Mouse (Mus musculus): Measurements from ENCODE around the gene Nap1l1. TPM values are rescaled to one million over a fixed set of nuclear protein-coding genes. Genes with fewer than 3 reads are reported as not detected.
"Not testable (repeated sequence)": the region's sequence is repeated elsewhere in the genome, so short reads cannot be mapped to it uniquely, and the experiment has no call there.

The Nap1l1 gene
- total and polyA plus RNA-seq, 2 experiments = 3.7 to 27.8 TPM

- Histone ChIP-seq H3K79me2 (ENCODE audit: control insufficient read depth, insufficient read depth, low read length) (no peaks in the 10 kb centered on the region), H3K27me3 (ENCODE audit: control insufficient read depth, insufficient read depth, low read length) (no peaks in the 10 kb centered on the region), H3K4me1 (ENCODE audit: control insufficient read depth, insufficient read depth, low read length) (no peaks in the 10 kb centered on the region), H3K27ac (replicated peaks; ENCODE audit: insufficient read depth, low read depth, low read length) (no peak overlapping the region), H3K9ac (ENCODE audit: low read depth, low read length) (no peak overlapping the region), H3K4me3 (ENCODE audit: insufficient read depth, low read depth, low read length) (no peak overlapping the region), H3K36me3 (ENCODE audit: control insufficient read depth, insufficient read depth, low read length) (no peaks in the 10 kb centered on the region)
- 57% methylated on average over 9 of the region's 9 CpGs for WGBS
- TF ChIP-seq POLR2A (IDR thresholded peaks at IDR 0.05; ENCODE audit: extremely low read depth, insufficient read depth, low read length) (no peak), CTCF (IDR thresholded peaks at IDR 0.05; ENCODE audit: low read depth, low read length) (no peak)
- no peak for DNase-seq (ENCODE audit: extremely low read depth, low read depth, low spot score)
These were observed 26.9 kb upstream of the Nap1l1 start for GRCm38 (mm10) chr10:111445939-111446671.

DNA sequence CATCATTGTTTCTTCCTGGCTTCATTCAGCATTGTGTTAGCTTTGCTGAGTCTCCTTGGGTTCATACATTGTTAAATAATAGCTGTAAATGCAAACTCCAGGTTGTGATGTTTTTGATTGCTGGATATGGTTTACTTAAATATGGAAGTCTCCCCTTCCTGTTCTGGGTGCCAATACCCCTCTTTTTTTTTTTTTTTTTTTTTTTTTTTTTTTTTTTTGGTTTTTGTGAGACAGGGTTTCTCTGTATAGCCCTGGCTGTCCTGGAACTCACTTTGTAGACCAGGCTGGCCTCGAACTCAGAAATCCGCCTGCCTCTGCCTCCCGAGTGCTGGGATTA is 26.4 kb upstream of the Nap1l1 start:
- not testable (repeated sequence) for H3K79me2 ChIP-seq (ENCODE audit: control insufficient read depth, insufficient read depth, low read length); H3K9ac ChIP-seq (ENCODE audit: low read depth, low read length); H3K4me3 ChIP-seq (ENCODE audit: insufficient read depth, low read depth, low read length); H3K4me1 ChIP-seq (ENCODE audit: control insufficient read depth, insufficient read depth, low read length); H3K36me3 ChIP-seq (ENCODE audit: control insufficient read depth, insufficient read depth, low read length); DNase-seq (ENCODE audit: extremely low read depth, low read depth, low spot score); H3K27me3 ChIP-seq (ENCODE audit: control insufficient read depth, insufficient read depth, low read length); H3K27ac ChIP-seq (replicated peaks; ENCODE audit: insufficient read depth, low read depth, low read length)
- WGBS = 97% methylated on average over 3 of the region's 3 CpGs

DNA sequence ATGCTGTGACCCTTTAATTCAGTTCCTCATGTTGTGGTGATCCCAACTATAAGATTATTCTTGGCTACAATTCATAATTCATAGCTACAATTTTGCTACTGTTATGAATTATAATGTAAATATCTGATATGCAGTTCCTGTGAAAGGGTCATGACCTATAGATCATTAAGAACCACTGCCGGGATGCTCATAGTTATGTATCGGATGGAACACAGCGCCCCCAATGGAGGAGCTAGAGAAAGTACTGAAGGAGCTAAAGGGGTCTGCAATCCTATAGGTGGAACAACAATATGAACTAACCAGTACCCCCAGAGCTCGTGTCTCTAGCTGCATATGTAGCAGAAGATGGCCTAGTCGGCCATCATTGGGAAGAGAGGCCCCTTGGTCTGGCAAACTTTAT is 23.4 kb upstream of the Nap1l1 start:
- not testable (repeated sequence) for H3K36me3 ChIP-seq (ENCODE audit: control insufficient read depth, insufficient read depth, low read length); DNase-seq (ENCODE audit: extremely low read depth, low read depth, low spot score)
- WGBS = 69% methylated on average over 5 of the region's 5 CpGs

GRCm38 (mm10) chr10:111451683-111452322 is 21.2 kb upstream of the Nap1l1 start:
- Histone ChIP-seq H3K27ac (replicated peaks; ENCODE audit: insufficient read depth, low read depth, low read length) (no peak overlapping the region), H3K4me1 (ENCODE audit: control insufficient read depth, insufficient read depth, low read length) (no peaks in the 10 kb centered on the region), H3K9ac (ENCODE audit: low read depth, low read length) (no peak overlapping the region), H3K79me2 (ENCODE audit: control insufficient read depth, insufficient read depth, low read length) (no peaks in the 10 kb centered on the region), H3K36me3 (ENCODE audit: control insufficient read depth, insufficient read depth, low read length) (no peaks in the 10 kb centered on the region), H3K27me3 (ENCODE audit: control insufficient read depth, insufficient read depth, low read length) (no peaks in the 10 kb centered on the region), H3K4me3 (ENCODE audit: insufficient read depth, low read depth, low read length) (no peak overlapping the region)
- no peak for DNase-seq (ENCODE audit: extremely low read depth, low read depth, low spot score)
- TF ChIP-seq POLR2A (IDR thresholded peaks at IDR 0.05; ENCODE audit: extremely low read depth, insufficient read depth, low read length) = no peak
- whole genome bisulfite sequencing = 78% methylated on average over 1 of the region's 1 CpGs

More for the DNA sequence above, 23.4 kb upstream of the Nap1l1 start:
- H3K4me1 ChIP-seq (ENCODE audit: control insufficient read depth, insufficient read depth, low read length); H3K4me3 ChIP-seq (ENCODE audit: insufficient read depth, low read depth, low read length); H3K27me3 ChIP-seq (ENCODE audit: control insufficient read depth, insufficient read depth, low read length); H3K79me2 ChIP-seq (ENCODE audit: control insufficient read depth, insufficient read depth, low read length); H3K27ac ChIP-seq (replicated peaks; ENCODE audit: insufficient read depth, low read depth, low read length); H3K9ac ChIP-seq (ENCODE audit: low read depth, low read length): not testable (repeated sequence)

DNA sequence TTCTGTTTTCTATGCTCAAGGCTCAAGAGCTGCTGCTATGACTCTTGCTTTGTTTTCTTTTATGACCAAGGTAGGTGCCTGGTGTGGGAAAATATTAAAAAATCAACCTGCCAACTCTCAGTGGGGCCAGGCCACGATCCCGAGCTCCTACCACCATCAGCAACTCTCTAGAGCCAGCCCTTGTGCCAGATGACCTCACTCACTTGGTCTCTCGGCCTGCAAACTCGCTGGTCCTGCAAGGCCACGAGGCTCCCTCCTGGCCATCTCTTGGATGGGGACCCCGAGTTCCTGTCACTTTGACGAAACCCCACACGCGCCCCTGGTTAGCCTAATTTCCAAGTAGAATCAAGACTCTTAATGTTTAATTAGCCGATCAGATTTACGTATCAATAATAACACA is 20.6 kb upstream of the Nap1l1 start:
- Histone ChIP-seq H3K4me3 (ENCODE audit: insufficient read depth, low read depth, low read length) (no peak overlapping the region), H3K4me1 (ENCODE audit: control insufficient read depth, insufficient read depth, low read length) (no peaks in the 10 kb centered on the region), H3K9ac (ENCODE audit: low read depth, low read length) (no peak overlapping the region), H3K27ac (replicated peaks; ENCODE audit: insufficient read depth, low read depth, low read length) (no peak overlapping the region), H3K79me2 (ENCODE audit: control insufficient read depth, insufficient read depth, low read length) (no peaks in the 10 kb centered on the region), H3K36me3 (ENCODE audit: control insufficient read depth, insufficient read depth, low read length) (no peaks in the 10 kb centered on the region), H3K27me3 (ENCODE audit: control insufficient read depth, insufficient read depth, low read length) (no peaks in the 10 kb centered on the region)
- TF ChIP-seq POLR2A (IDR thresholded peaks at IDR 0.05; ENCODE audit: extremely low read depth, insufficient read depth, low read length) (no peak), CTCF (IDR thresholded peaks at IDR 0.05; ENCODE audit: low read depth, low read length) (no peak)
- no peak for DNase-seq (ENCODE audit: extremely low read depth, low read depth, low spot score)
- 92% methylated on average over 11 of the region's 11 CpGs for WGBS

DNA sequence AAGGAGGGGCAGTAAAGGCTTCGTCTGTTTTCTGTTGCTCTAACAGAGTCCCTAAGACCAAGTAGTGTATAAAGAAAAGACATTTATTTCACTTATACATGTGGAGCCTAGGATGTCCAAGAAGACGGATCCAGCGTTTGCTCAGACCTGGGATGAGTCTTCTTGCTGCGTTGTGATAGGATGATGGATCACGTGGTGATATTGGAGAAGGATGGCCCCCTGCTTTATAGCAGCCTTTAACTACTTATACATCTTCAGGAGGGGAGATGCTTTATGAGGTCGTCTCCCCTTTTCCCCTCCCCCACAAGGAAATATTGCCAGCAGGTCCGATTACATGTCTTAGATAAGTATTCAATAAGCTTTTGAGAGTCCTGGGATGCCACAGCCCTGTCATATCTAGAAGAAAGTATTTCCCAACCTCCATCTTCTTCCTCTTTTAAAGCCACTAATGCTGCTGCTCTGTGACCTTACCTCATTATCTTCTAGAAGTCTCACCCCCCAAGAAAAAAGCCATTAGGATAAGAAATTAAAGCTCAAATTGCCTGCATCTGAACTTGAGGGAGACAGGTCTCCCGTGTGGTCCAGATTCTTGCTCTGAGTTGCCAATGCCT is 18.2 kb upstream of the Nap1l1 start:
- TF ChIP-seq POLR2A (IDR thresholded peaks at IDR 0.05; ENCODE audit: extremely low read depth, insufficient read depth, low read length) (no peak), CTCF (IDR thresholded peaks at IDR 0.05; ENCODE audit: low read depth, low read length) (no peak)
- Histone ChIP-seq H3K36me3 (ENCODE audit: control insufficient read depth, insufficient read depth, low read length) (no peaks in the 10 kb centered on the region), H3K4me1 (ENCODE audit: control insufficient read depth, insufficient read depth, low read length) (no peaks in the 10 kb centered on the region), H3K9ac (ENCODE audit: low read depth, low read length) (no peak overlapping the region), H3K27me3 (ENCODE audit: control insufficient read depth, insufficient read depth, low read length) (no peaks in the 10 kb centered on the region), H3K79me2 (ENCODE audit: control insufficient read depth, insufficient read depth, low read length) (no peaks in the 10 kb centered on the region), H3K27ac (replicated peaks; ENCODE audit: insufficient read depth, low read depth, low read length) (no peak overlapping the region), H3K4me3 (ENCODE audit: insufficient read depth, low read depth, low read length) (no peak overlapping the region)
- WGBS = 82% methylated on average over 8 of the region's 8 CpGs
- no peak for DNase-seq (ENCODE audit: extremely low read depth, low read depth, low spot score)

Measured in liver, adult 2 months (tissue).